Mouse (Mus musculus): ENCODE measurements around the gene Mmel1. TPM values are rescaled to one million over a fixed set of nuclear protein-coding genes. Genes with fewer than 3 reads are reported as not detected.

The Mmel1 gene
- polyA plus RNA-seq, 1 experiment = 0.22 TPM

GRCm38 (mm10) chr4:154937746-154938145 is 68.4 kb downstream of the Mmel1 start:
- no peak overlapping the region for H3K4me3 ChIP-seq (ENCODE audit: extremely low read depth, insufficient read depth, insufficient read length)
- peak overlapping the region; percentile 29; the same call in 1 of the 2 replicates for H3K27ac ChIP-seq (ENCODE audit: insufficient read depth, low read length)
- WGBS = 88% methylated on average over 1 of the region's 1 CpGs
- no peak for DNase-seq (ENCODE audit: low read depth in 1 of 2, low spot score in 2 of 2)
- no peaks in the 10 kb centered on the region for H3K36me3 ChIP-seq (ENCODE audit: control insufficient read depth, insufficient read depth, low read length)
- TF ChIP-seq CTCF (IDR thresholded peaks at IDR 0.05; ENCODE audit: extremely low read depth, insufficient read depth, insufficient read length, insufficient replicate concordance) (no peak), POLR2A (IDR thresholded peaks at IDR 0.05; ENCODE audit: low read depth, low read length) (no peak)
- no peaks in the 10 kb centered on the region for H3K27me3 ChIP-seq (ENCODE audit: control insufficient read depth, insufficient read depth, low read length)
- peaks cover 10% of the 10 kb centered on the region for H3K4me1 ChIP-seq (ENCODE audit: control insufficient read depth, insufficient read depth, insufficient read length)

DNA sequence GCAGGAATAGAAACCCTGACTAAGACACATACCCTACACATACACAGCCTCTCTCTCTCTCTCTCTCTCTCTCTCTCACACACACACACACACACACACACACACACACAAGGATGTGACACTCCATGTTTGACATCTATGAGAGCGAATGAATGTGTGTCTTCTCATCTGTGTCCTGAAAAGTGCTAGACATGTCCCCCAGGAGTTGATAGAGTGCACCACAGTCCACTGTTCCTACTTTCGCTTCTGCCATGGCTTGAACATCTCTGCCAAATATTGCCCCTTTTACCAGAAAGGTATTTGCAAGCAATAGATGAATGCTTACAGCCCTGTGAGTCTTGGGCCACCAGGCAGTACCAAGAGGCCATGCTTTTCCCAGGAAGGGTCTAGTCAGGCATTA is 70.8 kb downstream of the Mmel1 start:
- peaks cover 18% of the 10 kb centered on the region for H3K4me1 ChIP-seq (ENCODE audit: control insufficient read depth, insufficient read depth, insufficient read length)
- H3K27me3 ChIP-seq (ENCODE audit: control insufficient read depth, insufficient read depth, low read length) = no peaks in the 10 kb centered on the region
- no peak for TF ChIP-seq POLR2A (IDR thresholded peaks at IDR 0.05; ENCODE audit: low read depth, low read length)
- no peak for TF ChIP-seq CTCF (IDR thresholded peaks at IDR 0.05; ENCODE audit: extremely low read depth, insufficient read depth, insufficient read length, insufficient replicate concordance)
- WGBS = 44% methylated on average over 2 of the region's 2 CpGs
- no peaks in the 10 kb centered on the region for H3K36me3 ChIP-seq (ENCODE audit: control insufficient read depth, insufficient read depth, low read length)
- no peak overlapping the region for H3K27ac ChIP-seq (ENCODE audit: insufficient read depth, low read length)
- DNase-seq (ENCODE audit: low read depth in 1 of 2, low spot score in 2 of 2) = no peak
- no peak overlapping the region for H3K4me3 ChIP-seq (ENCODE audit: extremely low read depth, insufficient read depth, insufficient read length)

DNA sequence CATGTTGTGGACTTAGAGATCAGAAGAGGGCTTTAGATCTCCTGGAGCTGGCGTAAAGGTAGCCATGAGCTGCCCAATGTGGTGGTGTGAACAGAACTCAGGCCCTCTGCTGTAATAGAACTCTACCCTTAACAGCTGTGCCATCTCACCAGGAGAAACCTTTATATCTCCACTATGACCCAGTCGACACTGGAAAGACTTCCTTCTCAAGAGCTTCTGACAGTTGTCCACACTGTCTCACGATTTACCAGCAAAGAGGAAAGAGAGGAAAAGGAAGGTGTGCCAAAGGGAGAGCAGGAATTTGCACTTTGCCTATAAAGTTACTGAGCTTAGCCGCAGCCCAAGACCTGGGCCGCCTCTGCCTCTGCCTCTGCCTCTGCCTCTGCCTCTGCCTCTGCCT is 72.4 kb downstream of the Mmel1 start:
- no peaks in the 10 kb centered on the region for H3K36me3 ChIP-seq (ENCODE audit: control insufficient read depth, insufficient read depth, low read length)
- DNase-seq (ENCODE audit: low read depth in 1 of 2, low spot score in 2 of 2) = no peak
- TF ChIP-seq POLR2A (IDR thresholded peaks at IDR 0.05; ENCODE audit: low read depth, low read length) (no peak), CTCF (IDR thresholded peaks at IDR 0.05; ENCODE audit: extremely low read depth, insufficient read depth, insufficient read length, insufficient replicate concordance) (no peak)
- peaks cover 14% of the 10 kb centered on the region for H3K4me1 ChIP-seq (ENCODE audit: control insufficient read depth, insufficient read depth, insufficient read length)
- H3K4me3 ChIP-seq (ENCODE audit: extremely low read depth, insufficient read depth, insufficient read length) = no peak overlapping the region
- 93% methylated on average over 4 of the region's 5 CpGs for WGBS
- H3K27ac ChIP-seq (ENCODE audit: insufficient read depth, low read length) = no peak overlapping the region
- H3K27me3 ChIP-seq (ENCODE audit: control insufficient read depth, insufficient read depth, low read length) = no peaks in the 10 kb centered on the region

- peaks cover 12% of the 10 kb centered on the region; the same call in 1 of the 2 replicates for H3K4me1 ChIP-seq (ENCODE audit: control insufficient read depth, insufficient read depth, insufficient read length)
- no peak overlapping the region for H3K4me3 ChIP-seq (ENCODE audit: extremely low read depth, insufficient read depth, insufficient read length)
- no peak for DNase-seq (ENCODE audit: low read depth in 1 of 2, low spot score in 2 of 2)
- H3K27me3 ChIP-seq (ENCODE audit: control insufficient read depth, insufficient read depth, low read length) = peaks cover 1% of the 10 kb centered on the region; the same call in 1 of the 2 replicates
- H3K36me3 ChIP-seq (ENCODE audit: control insufficient read depth, insufficient read depth, low read length) = no peaks in the 10 kb centered on the region
- WGBS = 47% methylated on average over 10 of the region's 10 CpGs
- H3K27ac ChIP-seq (ENCODE audit: insufficient read depth, low read length) = peak overlapping the region; percentile 53
- TF ChIP-seq POLR2A (IDR thresholded peaks at IDR 0.05; ENCODE audit: low read depth, low read length) (no peak), CTCF (IDR thresholded peaks at IDR 0.05; ENCODE audit: extremely low read depth, insufficient read depth, insufficient read length, insufficient replicate concordance) (no peak)
These were observed 73.4 kb downstream of the Mmel1 start for GRCm38 (mm10) chr4:154942632-154943322.

- H3K27ac ChIP-seq (ENCODE audit: insufficient read depth, low read length) = peak overlapping the region; percentile 53
- WGBS = 87% methylated on average over 6 of the region's 6 CpGs
- H3K27me3 ChIP-seq (ENCODE audit: control insufficient read depth, insufficient read depth, low read length) = peaks cover 1% of the 10 kb centered on the region; the same call in 1 of the 2 replicates
- peaks cover 12% of the 10 kb centered on the region; the same call in 1 of the 2 replicates for H3K4me1 ChIP-seq (ENCODE audit: control insufficient read depth, insufficient read depth, insufficient read length)
- TF ChIP-seq POLR2A (IDR thresholded peaks at IDR 0.05; ENCODE audit: low read depth, low read length) (no peak), CTCF (IDR thresholded peaks at IDR 0.05; ENCODE audit: extremely low read depth, insufficient read depth, insufficient read length, insufficient replicate concordance) (no peak)
- no peaks in the 10 kb centered on the region for H3K36me3 ChIP-seq (ENCODE audit: control insufficient read depth, insufficient read depth, low read length)
- no peak for DNase-seq (ENCODE audit: low read depth in 1 of 2, low spot score in 2 of 2)
- H3K4me3 ChIP-seq (ENCODE audit: extremely low read depth, insufficient read depth, insufficient read length) = no peak overlapping the region
These were observed 74.1 kb downstream of the Mmel1 start for GRCm38 (mm10) chr4:154943323-154944039.

DNA sequence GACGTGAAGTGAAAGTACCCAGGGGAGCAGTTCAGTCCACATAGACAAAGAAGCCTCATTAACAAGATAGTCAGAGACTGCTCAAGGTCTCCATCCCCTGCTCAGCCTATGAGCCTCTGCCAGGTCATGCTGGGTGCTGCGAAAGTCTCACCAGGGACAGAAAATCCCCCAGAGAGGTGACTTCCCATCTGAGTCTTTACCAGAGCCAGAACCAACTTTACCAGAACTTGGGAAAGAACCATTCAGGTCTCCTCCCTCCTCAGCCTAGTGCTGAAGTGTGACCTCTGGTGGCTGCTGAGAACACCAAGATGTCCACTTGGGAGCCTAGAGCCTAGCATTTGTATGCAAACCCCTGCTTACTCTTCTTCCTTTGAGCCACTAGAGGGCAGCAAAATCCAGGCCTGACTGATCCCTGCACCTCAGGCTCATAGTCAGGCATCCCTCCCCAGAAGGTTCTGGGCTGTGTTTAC is 74.8 kb downstream of the Mmel1 start:
- TF ChIP-seq CTCF (IDR thresholded peaks at IDR 0.05; ENCODE audit: extremely low read depth, insufficient read depth, insufficient read length, insufficient replicate concordance) (peak; percentile 85; the same call in 1 of the 2 replicates), POLR2A (IDR thresholded peaks at IDR 0.05; ENCODE audit: low read depth, low read length) (no peak)
- no peaks in the 10 kb centered on the region for H3K36me3 ChIP-seq (ENCODE audit: control insufficient read depth, insufficient read depth, low read length)
- no peak overlapping the region for H3K4me3 ChIP-seq (ENCODE audit: extremely low read depth, insufficient read depth, insufficient read length)
- peak; percentile 81 to 85 for DNase-seq (ENCODE audit: low read depth in 1 of 2, low spot score in 2 of 2)
- peaks cover 12% of the 10 kb centered on the region; the same call in 1 of the 2 replicates for H3K4me1 ChIP-seq (ENCODE audit: control insufficient read depth, insufficient read depth, insufficient read length)
- H3K27me3 ChIP-seq (ENCODE audit: control insufficient read depth, insufficient read depth, low read length) = peaks cover 5% of the 10 kb centered on the region; the same call in 1 of the 2 replicates
- 9% methylated on average over 2 of the region's 2 CpGs for WGBS
- peak overlapping the region; percentile 53 for H3K27ac ChIP-seq (ENCODE audit: insufficient read depth, low read length)

Other genes starting within 250 kb of the Mmel1 start
- gene Prdm16, start 232.7 kb upstream of the Mmel1 start, polyA plus RNA-seq (2012; rRNA removed) = 2.0 and 4.0 TPM in 2 replicates
- gene Actrt2, start 201.7 kb upstream of the Mmel1 start, polyA plus RNA-seq (2012; rRNA removed) = not detected in 2 replicates
- 0.01 TPM in 1 of 2 replicates, not detected in the other for gene Ttc34, start 32.1 kb upstream of the Mmel1 start, polyA plus RNA-seq (2012; rRNA removed)
- gene Fam213b, start 29.6 kb downstream of the Mmel1 start, polyA plus RNA-seq (2012; rRNA removed) = 22.2 and 33.6 TPM in 2 replicates
- gene Tnfrsf14, start 59.0 kb downstream of the Mmel1 start, polyA plus RNA-seq (2012; rRNA removed) = 210 and 232 TPM in 2 replicates
- 5.4 and 10.5 TPM in 2 replicates for gene Hes5, start 91.3 kb downstream of the Mmel1 start, polyA plus RNA-seq (2012; rRNA removed)
- 58.0 and 69.5 TPM in 2 replicates for gene Pank4, start 94.5 kb downstream of the Mmel1 start, polyA plus RNA-seq (2012; rRNA removed)
- 0.20 and 0.29 TPM in 2 replicates for gene Plch2, start 187.2 kb downstream of the Mmel1 start, polyA plus RNA-seq (2012; rRNA removed)
- gene Pex10, start 197.4 kb downstream of the Mmel1 start, polyA plus RNA-seq (2012; rRNA removed) = 14.3 and 14.4 TPM in 2 replicates
- gene Rer1, start 216.8 kb downstream of the Mmel1 start, polyA plus RNA-seq (2012; rRNA removed) = 37.7 and 44.1 TPM in 2 replicates
- gene Morn1, start 217.0 kb downstream of the Mmel1 start, polyA plus RNA-seq (2012; rRNA removed) = 3.6 and 3.7 TPM in 2 replicates

All from spleen, adult 2 months (tissue).